Mouse (Mus musculus) cerebellum, postnatal 36 days (tissue): ENCODE measurements around the gene Olfr1450.
"Not testable (repeated sequence)": the region's sequence is repeated elsewhere in the genome, so short reads cannot be mapped to it uniquely, and the experiment has no call there.

ENCODE experiments used
- DNase-seq, 2 experiments: peaks; one replicate each; pipeline ENCODE4 v3.0.0; 2021 to 2022; ENCODE audit warnings: mixed read lengths in 2 of 2

The Olfr1450 gene

DNA sequence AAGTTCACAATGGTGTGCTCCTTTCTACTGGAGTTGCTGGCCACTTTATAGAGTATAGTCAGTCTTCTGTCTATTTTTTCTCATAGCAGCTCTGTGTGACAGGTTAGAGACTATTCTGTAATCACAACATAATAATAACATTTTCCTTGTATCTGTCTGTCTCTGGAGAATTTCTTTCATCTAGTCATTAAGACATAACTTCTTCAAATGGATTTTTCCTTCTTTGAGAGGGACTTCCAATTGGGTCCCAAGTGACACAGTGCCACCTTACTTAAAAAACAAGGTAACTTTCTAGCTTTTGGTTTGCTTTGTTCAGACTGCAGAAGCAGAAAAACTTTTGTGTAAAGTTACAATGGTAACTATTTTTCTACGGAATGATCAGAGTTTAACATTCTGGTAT lies at the start of gene Olfr1450:
Gene Olfr1450, plus strand, starts transcription at position 301 of the 400 bp plus-strand sequence.
- no peak for DNase-seq

DNA sequence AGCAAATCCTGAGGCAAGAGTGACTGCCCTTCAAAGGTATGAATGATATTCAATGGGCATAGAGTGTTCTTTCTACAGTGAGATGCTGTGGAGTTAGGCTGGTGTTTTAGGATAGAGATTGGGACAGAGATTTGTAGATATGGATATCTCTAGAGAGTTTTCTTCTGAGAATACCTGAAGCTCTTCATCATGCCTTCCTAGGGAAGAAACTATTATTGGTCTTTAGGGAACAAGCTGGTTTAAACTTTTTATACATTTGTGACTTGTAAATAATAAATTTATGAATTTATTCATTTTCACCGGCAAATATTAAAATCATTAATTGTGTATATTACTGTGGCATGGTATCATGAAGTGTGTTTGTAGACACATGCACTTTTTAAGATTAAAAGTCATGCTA lies 46.4 kb upstream of the Olfr1450 start, which contains the start of gene Olfr1447:
Gene Olfr1447, minus strand, starts transcription at position 101 of the 400 bp plus-strand sequence.
- no peak for DNase-seq

DNA sequence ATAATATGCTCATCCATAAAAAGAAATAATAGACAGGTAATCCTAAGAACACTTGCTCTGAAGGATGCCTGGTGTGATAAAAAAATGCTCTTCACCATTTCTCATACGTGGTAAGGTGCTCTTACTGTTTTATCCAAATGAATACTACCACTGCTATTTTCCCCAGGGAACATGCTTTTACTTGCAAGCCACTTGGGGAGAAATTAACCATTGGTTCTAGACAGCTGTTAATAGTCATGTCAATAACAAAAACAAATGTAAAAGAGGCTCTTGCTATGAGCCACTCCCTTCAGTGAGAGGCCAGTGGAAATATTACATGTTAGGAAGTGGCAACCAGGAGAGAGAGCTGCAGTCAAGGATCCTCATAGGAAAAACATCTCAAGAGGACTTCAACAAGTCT lies 25.7 kb upstream of the Olfr1450 start, which contains the start of gene Olfr1448:
Gene Olfr1448, minus strand, starts transcription at position 101 of the 400 bp plus-strand sequence.
- no peak for DNase-seq

DNA sequence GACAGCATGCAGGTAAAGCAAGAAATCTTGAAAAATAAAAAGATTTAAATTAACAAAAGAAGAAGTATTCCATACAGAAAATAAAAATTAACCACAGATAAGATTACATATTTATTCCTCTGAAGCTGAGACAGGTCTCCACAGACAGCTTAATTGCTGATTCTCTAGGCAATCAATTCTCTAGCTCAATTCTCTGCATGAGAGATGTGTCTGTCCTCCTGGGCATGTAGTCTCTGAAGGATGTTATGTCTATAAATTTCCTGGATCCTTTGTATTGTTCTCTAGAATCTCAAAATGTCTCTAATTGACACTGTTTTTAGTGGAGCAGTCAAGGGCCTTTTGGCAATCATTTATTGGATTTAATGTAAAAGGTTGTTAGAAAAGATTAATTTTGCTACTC lies 19.5 kb upstream of the Olfr1450 start, which contains the start of gene Olfr1449:
Gene Olfr1449, plus strand, starts transcription at position 301 of the 400 bp plus-strand sequence.
- DNase-seq: no peak

DNA sequence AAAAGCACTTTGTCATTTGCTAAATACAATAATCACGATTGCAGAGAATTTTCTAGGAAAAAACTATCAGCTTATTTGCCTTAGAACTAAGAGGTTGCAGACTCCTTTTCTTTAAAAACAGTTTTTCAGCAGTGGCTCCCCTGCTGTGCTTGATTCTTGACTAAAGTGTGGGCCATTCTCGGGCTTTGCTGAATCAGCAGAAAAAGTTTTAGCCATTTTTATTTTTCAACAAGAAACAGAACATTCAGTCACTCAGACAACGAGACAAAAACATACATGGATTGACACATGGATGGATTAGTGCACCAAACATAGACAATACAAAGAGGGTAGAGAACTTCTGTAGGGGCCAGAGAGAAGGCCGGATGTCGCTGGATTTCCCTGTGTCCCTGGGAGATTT lies 20.0 kb downstream of the Olfr1450 start:
- DNase-seq: not testable (repeated sequence)

DNA sequence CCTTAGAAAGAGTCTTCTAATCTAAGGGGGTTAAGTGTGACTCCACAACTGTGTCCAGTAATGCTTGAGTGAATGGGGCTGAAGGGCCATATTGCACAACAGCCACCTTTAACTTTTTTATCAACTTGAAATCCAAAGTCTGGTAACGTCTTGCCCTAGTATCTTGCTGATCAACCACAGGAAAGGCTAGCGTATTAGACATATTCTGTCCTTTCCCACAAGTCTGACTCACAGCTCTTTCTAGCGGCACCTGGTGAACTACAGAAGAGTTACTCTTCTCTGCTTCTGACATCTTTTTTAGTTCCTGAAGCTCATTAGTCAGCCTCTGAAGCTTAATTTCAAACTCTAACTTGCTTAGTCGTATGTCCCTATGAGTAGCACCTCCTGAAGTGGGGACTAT lies 42.3 kb downstream of the Olfr1450 start:
- DNase-seq: not testable (repeated sequence)

DNA sequence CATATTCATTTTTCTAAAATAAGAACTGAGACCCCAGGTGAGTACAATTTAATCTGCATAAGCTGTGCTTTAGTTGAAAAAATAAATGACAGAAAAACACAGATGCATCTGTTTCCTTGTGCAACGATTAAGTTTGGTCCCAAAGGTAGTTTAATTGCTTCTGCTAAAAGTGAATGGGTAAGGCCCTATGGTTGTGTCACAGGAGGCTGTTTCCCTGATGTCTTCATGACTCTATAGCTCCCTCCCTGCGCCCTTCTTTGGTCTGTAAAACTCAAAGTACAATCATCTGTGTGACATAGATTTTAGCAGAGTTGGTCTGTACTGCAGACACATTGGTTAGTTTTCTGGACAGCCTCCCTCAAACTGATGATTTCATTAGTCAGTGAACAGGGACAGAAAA lies 44.7 kb downstream of the Olfr1450 start, which contains the start of gene Olfr1451:
Gene Olfr1451, plus strand, starts transcription at position 301 of the 400 bp plus-strand sequence.
- no peak for DNase-seq
